Mouse (Mus musculus): ENCODE measurements around the gene Trnt1.
A peak's percentile ranks its signal among the peaks of the same experiment; 100 is the strongest.

The Trnt1 gene

GRCm38 (mm10) chr6:106791429-106791828 is 22.5 kb downstream of the Trnt1 start:
- DNase-seq: no peak

DNA sequence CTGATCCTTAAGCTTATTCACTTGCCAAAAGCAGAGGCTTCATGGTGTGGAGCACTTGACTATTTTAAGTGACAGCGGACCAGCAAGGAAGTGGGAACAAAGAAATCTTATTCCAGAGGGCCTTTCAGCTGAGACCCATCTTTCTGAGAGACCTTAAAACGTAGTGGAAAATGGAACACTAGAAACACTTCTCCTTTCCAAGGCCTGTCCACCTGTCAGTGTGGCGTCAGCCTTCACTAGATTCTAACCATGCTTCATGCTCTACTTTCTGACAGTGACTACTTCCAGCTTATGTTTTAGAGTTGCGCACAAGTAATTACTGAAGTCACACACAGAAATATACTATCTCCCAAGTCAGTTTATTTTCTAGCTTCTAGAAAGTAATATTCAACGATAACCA is 23.6 kb downstream of the Trnt1 start:
- DNase-seq: no peak

GRCm38 (mm10) chr6:106793088-106793487 is 24.2 kb downstream of the Trnt1 start:
- DNase-seq: no peak

DNA sequence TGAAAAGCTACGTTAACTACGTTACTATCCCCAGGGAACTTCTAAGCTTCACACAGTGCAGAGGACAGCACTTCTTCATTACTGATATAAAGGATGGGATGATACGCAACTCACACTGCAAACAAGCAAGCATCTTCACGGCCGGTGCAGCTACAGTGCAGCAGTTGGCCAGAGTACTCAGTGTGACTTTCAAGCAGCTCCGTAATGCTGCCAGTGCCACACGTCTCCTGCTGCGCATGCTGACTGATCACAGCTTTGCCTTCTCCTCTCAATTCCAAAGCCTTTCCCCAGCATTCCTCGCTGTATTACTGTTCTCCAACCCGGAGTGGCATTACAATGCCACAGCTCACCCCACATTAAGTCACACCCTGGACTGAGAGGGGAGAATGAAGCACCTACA is 24.7 kb downstream of the Trnt1 start:
- no peak for DNase-seq

DNA sequence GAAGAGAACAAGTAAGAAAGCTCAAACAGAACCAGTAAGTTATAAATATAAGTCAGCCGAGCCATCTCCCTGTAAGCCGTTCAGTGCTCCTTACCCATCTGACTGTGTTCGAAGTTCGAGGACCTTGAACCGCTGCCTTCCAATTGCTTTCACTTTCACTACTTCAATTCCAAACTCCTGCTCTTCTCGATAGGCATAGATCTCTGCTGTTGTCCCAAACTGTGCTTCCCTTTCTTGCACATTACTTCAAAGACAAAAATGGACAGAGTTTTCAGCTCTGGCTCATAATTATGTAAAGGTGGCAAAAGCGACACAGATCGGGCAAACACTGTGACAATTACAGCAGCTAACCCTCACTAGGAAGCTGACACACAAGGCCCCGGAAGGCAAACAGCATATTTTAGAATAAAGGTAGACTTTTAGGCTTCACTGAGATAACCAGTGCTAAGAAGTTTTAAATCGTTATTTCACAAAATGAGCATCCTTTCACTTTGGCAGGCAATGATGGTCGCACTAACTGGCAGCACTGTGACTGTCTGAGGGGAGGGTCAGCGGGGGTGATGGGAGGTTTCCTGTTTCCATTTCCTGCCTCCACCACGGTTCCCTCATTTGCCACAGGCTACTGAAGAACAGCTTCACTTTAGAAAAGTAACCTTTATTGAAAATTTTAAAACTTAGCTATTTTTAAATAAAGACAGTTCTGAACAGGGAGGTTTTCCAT is 25.3 kb downstream of the Trnt1 start:
- no peak for DNase-seq

DNA sequence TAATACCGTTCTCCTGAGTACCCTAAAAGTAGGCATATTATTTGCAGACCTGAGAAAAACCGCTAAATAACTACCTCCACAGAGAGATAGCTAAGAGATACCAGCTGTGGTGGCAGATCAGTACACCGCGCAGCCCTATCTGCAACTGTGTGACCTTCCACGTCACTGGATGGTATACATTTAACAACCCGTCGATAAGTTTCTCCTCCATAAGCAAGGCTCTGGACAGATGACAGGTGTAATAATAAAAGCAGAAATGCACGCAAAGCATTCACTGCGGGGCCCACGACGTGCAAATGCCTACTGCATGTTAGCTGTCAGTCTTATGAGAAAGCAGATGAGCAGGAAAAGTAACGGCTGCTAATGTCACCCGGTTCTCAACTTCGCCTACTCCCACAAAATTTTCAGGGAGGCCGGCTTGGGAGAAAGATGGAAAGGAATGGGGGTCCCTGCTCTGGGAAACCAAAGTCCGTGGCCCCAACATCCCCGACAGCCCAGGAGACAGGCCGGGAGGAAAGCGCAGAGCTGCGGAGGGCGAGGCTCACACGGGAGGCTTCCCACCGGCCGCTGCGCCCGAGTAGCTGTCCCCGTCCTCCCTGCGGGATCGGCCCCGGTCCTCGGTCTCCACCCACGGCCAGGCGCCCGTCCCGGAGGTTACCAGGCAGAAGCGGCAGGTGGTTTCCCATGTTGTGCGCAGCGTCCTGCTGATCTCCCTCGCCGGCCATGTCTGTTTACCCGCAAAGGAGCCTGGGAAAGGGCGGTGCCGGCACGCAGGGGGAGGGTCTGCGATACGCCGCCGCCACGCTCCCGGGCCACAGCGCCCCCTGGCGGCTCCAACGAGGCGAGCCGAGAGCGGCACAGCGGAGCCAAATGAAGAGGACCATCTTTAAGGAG is 30.7 kb downstream of the Trnt1 start, which contains the start of gene Crbn:
Crbn (minus strand) TSS at position 745 of the 894 bp plus-strand sequence.
- DNase-seq: peak; percentile 92

GRCm38 (mm10) chr6:106800227-106800557 is 31.3 kb downstream of the Trnt1 start:
- no peak for DNase-seq

DNA sequence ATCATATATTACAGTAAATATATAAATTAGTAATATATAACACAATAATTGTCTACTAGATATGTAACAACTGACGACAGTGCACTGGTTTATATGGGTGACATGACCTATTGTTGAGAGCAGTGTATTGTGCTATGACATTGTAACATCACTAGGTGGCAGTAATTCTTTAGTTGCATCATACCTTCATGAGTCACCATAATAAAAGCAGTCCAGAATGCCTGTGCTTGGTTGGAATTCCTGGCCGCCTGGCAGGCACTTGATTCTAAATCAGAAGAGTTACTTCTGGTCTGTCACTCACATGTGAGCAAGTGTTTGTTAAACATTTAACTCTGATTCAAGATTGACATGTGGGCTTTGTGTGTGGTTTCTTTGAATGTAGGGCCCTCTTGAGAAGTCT is 36.0 kb downstream of the Trnt1 start:
- DNase-seq: no peak

GRCm38 (mm10) chr6:106809161-106809560 is 40.2 kb downstream of the Trnt1 start:
- no peak for DNase-seq

GRCm38 (mm10) chr6:106810686-106811085 is 41.8 kb downstream of the Trnt1 start:
- DNase-seq: no peak

DNA sequence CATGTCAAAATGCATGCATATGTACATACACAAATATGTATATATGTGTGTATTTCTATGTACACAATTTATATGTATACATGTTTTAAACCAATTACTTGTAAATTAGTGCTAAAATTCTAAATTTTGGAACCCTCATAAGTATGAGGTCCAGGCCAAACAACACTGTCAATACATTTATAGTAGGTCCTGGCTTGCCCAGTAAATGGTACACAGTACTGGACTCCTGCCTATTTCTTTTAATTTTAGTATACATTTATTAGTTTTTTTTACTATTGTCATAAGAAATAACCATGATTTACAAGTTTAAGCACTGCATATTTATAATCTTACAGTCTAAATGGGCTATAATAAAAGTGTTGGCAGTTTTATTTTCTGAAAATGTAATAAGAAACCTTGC is 50.3 kb downstream of the Trnt1 start:
- DNase-seq: no peak

GRCm38 (mm10) chr6:106819906-106820305 is 51.0 kb downstream of the Trnt1 start:
- DNase-seq: no peak

- DNase-seq: no peak
Observed at GRCm38 (mm10) chr6:106820566-106820965, 51.6 kb downstream of the Trnt1 start.

GRCm38 (mm10) chr6:106822329-106822728 is 53.4 kb downstream of the Trnt1 start:
- no peak for DNase-seq

Measured in right cerebral cortex, postnatal 25 days (tissue).